Mouse (Mus musculus): ENCODE results near the gene Nup155. TPM values are rescaled to one million over a fixed set of nuclear protein-coding genes. Genes with fewer than 3 reads are reported as not detected.
A peak's percentile ranks its signal among the peaks of the same experiment; 100 is the strongest.
"Not testable (repeated sequence)": the region's sequence is repeated elsewhere in the genome, so short reads cannot be mapped to it uniquely, and the experiment has no call there.

The Nup155 gene
- total RNA-seq (2021): 10 to 100 TPM in 1 of 2 experiments, 1 to 10 TPM in 1; 8.9 to 10.1 TPM

DNA sequence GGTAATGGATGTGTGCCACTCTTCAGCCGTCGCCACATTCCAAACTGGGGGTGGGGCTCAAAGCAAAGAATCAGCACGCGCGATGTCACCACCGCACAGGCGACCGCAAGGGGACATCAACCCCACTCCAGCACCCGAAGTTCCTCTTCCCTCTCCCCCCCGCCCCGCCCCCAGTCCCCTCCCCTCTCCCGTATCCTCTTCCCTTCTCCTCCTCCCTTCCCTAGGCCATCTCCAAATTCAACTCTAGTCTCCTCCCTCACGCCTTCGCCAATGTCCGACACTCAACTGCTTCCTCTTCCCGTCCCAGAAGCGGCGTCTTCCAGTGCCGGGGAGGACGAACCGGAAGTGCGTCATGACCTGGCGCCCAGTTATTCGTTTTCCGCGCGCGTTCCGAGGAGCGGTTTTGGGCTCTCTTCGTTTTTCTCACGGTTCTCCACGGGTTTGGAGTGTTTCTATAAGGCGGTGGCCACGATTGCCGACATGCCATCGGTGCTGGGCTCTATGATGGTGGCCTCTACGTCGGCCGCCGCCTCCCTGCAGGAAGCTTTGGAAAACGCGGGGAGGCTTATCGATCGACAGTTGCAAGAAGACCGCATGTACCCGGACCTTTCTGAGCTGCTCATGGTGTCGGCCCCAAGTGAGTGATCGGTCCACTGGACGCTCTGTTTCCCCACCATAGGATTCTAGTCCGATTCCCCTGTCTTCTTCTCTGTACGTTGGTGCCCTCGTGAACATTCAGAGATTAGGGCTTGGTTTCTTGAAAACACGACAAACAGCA, at the start of gene Nup155:
Gene Nup155 (plus strand): TSS at position 308 of the 778 bp plus-strand sequence.
- intact Hi-C loops (cut with DNase I): loop anchor here (1.0 to 10.0 kb wide), 2 partner anchors 10 to 336 kb away; partner anchors contain the start of genes Nipbl and Wdr70
- peak; percentile 83 for DNase-seq (ENCODE audit: low spot score)

DNA sequence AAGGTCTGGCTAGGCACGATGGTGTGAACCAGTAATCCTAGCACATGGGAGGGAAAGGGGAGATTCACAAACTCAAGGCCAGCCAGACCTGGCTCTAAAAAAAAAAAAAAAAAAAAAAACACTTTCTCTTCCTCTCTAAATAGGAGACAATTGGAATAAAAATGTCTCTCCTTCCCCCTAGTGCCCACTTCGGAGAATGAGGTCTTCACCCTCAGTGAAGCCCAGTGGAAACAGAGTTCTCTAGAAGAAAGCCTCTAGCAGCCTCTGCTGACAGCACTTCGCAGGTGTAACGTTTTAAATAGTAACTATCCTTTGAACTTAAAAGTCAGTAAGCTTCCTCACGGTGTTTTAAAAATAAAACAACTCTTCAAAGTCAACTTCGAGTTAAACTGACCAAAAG, 43.9 kb upstream of the Nup155 start:
- no peak for DNase-seq (ENCODE audit: low spot score)
- intact Hi-C loops (cut with DNase I): no loop called here

DNA sequence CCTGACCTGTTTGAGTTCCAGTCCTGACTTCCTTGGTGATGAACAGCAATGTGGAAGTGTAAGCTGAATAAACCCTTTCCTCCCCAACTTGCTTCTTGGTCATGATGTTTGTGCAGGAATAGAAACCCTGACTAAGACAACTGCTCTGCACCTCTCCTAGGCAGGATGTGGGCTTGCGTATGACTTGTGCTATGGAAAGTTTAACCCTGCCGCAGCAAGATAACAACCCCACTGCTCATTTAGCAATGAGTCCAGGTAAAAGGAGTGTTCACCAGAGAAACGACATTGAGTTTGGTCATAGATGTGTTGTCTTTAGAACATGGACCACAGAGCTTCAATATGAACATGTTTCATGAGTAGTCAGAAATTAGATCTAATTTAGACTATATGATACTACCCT, 35.9 kb upstream of the Nup155 start:
- DNase-seq (ENCODE audit: low spot score); intact Hi-C loops (cut with DNase I): not testable (repeated sequence)

DNA sequence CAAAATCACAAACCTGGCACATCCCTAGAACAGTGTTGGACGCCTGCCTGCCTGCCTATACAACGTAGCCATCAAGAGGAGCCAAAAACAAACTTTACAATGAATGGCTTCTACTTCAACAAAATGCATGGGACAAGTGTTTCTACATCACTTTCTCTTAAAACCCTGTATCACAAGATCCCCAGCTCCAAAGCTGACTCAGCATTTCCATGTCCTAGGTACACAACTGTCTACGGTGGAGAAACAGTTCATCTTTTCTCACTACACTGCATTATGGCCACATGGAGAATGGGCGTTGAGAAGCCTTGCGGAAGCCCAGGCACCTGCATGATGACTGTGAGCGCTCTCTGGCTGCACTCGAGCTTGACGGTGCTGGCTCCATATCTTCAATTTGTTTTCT, 26.9 kb upstream of the Nup155 start:
- no peak for DNase-seq (ENCODE audit: low spot score)
- intact Hi-C loops (cut with DNase I): no loop called here

DNA sequence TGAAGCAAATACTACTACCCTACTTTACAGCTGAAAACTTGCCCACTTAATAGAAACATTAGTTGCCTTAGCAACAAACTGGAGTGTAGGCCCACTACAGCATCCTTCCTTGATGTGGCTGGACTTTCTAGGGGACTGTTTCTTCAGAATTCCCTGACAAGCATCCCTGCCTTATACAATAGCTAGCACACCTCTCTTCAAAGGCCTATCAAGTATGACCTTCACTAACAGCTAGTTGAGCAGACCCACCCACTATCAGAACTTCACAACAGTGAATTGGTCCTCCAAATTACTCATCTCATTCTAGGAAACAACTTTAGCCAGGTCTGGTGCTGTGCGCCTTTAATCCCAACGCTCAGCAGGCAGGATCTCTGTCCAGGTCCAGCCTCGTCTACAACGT, 21.8 kb upstream of the Nup155 start:
- intact Hi-C loops (cut with DNase I): no loop called here
- DNase-seq (ENCODE audit: low spot score): no peak

DNA sequence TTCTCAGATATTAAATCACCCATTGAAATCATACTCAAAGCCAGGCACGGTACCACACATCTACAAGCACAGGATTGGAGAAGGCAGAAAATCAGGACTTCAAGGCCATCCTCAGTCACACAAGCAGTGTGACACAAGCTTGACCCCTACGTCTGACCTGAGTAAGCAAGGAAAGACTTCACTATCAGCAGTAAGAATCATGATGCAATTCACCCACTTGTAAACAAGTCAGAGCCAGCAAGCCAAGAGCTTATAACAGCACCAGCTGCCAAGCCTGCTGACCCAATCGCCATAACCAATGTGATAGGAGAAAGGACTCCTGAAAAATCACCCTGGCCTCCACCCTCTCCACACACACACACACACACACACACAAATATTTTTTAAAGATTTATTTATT, 20.4 kb upstream of the Nup155 start:
- intact Hi-C loops (cut with DNase I): no loop called here
- DNase-seq (ENCODE audit: low spot score): no peak

DNA sequence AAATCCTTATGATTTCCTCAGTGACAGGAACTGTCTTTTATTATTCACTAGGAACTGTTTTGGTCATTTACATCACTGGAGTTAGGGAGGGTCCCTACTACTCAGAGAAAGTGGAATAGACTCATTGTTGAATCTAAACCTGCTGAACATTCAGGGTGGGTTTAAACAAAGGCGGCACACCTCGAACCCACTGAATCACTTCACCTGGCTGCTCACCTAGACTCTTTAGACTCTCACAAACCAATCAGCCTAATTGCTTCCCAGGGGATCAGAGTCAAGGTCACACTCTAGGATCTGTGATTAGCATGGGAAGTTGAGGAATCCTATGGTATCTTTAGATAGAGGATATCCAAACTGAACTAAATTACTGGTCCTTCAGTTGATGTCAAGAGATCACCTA, 18.4 kb upstream of the Nup155 start:
- DNase-seq (ENCODE audit: low spot score): no peak
- intact Hi-C loops (cut with DNase I): loop anchor here (10.0 kb wide), 1 partner anchor 626 kb away; no protein-coding TSS in a partner anchor

DNA sequence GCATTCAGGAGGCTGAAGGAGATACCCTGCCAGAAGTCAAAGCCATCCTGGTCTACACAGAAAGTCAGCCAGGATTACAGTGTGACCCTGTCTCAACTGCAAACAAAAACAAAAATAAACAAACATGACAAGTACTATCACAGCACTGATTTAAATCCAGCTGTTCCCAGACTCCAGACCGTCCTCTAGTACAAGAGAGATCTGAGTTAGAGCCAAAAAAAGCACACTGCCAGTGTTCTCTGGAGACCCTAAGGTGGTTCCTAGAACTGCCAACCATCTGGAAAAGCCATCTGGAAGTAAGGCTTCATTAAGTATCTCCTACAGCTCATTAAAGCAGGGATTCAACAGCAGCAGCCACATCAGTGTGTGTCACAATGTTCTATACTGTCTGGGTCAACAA, 16.4 kb upstream of the Nup155 start:
- intact Hi-C loops (cut with DNase I): loop anchor here (10.0 kb wide), 1 partner anchor 628 kb away; no protein-coding TSS in a partner anchor
- not testable (repeated sequence) for DNase-seq (ENCODE audit: low spot score)

DNA sequence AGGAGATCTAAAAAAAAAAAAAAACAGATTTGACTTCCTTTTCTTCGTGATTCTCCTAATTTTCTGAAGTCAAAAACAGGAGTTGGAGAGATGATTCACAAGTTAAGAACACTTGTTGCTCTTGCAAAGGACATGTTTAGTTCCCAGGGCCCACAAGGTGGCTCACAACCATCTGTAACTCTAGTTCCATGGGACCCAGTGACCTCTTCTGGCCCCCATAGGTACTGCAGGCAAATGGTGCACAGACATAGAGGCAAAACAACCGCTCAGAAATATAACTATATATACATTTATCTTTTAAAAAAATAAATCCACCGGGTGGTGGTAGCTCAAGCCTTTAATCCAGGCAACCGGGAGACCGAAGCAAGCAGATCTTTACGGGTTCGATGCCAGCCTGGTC, 11.2 kb upstream of the Nup155 start:
- DNase-seq (ENCODE audit: low spot score): no peak
- intact Hi-C loops (cut with DNase I): loop anchor here (10.0 kb wide), 1 partner anchor 633 kb away; no protein-coding TSS in a partner anchor

DNA sequence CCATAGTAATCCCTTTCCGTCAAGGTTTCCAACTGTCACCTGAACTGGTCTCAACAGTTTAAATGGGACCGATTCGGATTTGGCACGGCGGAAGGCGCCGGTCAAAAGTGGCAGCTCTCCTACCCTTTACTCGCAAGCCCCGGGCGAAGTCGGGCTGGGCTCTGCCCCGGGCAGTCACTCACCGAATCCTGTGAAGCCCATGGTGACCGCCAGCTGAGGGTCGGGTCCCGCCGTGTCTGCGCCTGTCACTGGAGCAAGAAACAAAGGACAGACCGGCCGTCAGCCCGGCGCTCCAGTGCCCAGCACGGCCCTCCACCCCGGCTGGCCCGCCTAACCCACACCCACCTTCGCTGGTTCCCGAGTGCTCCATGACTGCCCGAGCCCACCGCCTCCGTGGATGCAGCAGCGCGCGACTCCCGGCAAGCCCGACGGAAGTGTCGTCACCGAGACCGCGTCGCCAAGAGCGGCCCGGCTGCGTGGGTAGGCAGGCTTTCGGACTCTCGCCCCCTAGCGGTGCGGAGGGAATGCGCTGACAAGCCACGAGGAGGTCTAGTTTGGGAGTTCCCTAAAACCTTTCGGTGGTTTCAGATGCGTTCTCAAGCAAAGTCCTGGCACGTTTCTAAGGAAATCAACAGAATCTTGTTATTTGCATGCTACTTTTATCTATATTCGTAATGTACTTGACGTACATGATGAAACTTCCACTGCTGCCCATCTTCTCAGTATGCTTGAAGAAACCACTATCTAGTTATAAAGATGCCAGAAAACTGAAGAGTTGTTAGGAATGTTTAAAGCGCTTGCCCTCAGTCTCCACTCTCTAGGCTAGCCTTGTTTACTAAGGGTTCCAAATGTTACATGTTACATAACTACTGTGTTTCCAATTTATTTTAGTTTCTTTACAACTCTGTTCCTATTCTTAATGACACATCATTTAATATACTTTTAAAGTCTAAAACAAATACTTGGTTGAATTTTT, 10.0 kb upstream of the Nup155 start, which contains the start of gene Wdr70:
Gene Wdr70 (minus strand): TSS at position 436 of the 976 bp plus-strand sequence.
- intact Hi-C loops (cut with DNase I): loop anchor here (1.0 to 10.0 kb wide), 2 partner anchors 10 to 634 kb away; partner anchors contain the start of gene Nup155
- peak; percentile 86 for DNase-seq (ENCODE audit: low spot score)

DNA sequence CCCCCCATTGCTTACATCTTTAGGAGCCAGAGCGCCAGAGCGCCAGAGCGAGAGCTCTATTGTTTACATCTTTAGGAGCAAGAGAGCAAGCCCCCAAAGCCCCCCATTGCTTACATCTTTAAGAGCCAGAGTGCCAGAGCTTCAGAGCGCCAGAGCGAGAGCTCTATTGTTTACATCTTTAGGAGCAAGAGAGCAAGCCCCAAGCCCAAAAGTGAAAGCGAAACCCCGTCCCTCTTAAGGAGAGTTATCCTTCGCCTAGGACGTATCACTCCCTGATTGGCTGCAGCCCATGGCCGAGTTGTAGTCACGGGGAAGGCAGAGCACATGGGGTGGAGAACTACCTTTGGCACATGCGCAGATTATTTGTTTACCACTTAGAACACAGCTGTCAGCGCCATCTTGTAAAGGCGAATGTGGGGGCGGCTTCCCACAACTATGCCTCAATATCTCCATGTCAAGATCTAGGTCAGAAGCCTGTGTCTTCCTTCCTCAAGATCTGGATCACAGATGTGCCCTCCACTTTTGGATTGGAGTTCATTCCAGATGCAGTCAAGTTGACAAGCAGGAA, 7.0 kb upstream of the Nup155 start:
- intact Hi-C loops (cut with DNase I): loop anchor here (10.0 kb wide), 1 partner anchor 343 kb away; the partner anchor contains the start of gene Nipbl
- DNase-seq (ENCODE audit: low spot score): not testable (repeated sequence)

DNA sequence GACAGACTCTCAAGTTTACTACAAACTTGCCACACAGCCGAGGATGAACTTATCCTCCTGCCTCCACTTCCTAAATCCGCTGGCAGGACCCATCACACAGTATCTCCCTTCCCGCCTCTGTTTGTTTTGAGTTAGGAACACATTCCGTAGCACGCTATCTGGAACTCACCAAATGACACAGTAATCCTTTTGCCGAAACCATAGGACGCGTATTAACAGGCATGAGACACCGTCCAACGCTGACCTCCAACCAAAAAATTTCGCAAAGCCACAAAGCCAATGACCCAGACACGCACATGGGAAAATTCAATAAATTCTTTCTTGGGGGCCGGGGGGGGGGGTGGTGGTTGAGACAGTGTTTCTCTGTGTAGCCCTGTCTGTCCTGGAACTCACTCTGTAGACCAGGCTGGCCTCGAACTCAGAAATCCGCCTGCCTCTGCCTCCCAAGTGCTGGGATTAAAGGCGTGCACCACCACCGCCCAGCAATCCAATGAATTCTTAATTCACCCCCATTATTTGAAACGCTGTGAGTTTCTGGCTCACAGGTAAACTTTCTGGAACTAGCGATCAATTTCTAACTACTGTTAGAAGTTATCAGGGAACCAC, 610 bp upstream of the Nup155 start:
- no peak for DNase-seq (ENCODE audit: low spot score)

DNA sequence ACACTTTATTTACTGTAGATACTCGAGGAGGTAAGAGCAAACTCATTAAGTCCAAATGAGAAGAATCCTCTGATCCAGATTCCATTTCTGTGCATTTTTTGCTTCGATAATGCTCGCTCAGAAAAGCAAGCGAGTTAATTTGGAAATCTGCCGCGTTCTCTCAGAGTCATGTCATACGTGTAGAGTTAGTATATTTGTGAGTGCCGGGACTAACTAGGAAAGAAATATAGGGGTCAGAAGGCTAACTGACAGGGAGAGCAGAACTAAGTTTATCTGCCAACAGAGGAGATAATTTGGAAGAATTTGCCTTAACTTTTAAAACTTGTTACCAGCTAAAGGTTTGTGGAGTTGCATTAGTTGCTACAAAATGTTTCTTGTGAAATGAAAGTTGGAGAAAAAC, 709 bp downstream of the Nup155 start:
- intact Hi-C loops (cut with DNase I): loop anchor here (1.0 to 10.0 kb wide), 2 partner anchors 10 to 335 kb away; partner anchors contain the start of genes Nipbl and Wdr70
- no peak for DNase-seq (ENCODE audit: low spot score)

More for the DNA sequence above, 610 bp upstream of the Nup155 start:
- intact Hi-C loops (cut with DNase I): loop anchor here (10.0 kb wide), 1 partner anchor 336 kb away; the partner anchor contains the start of gene Nipbl

DNA sequence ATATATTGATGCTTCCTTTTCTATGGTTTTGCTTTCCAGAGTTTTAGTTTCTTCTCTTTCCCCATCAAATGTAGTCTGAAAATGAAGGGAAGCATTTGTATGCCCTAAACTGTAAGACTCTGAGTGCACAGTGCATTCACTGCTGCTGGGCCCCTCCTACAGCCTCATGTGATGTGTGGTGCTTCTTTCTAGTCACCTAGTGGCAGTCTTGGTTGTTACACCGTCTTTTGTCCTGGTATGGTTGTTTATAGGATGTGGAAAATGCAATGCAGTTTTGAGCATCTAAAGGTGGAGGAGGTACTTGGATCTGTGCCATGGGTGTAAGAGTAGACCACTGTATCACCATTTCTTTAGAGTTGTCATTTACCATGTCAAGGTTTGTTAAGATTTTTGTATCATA, 20.2 kb downstream of the Nup155 start:
- no peak for DNase-seq (ENCODE audit: low spot score)
- intact Hi-C loops (cut with DNase I): no loop called here

DNA sequence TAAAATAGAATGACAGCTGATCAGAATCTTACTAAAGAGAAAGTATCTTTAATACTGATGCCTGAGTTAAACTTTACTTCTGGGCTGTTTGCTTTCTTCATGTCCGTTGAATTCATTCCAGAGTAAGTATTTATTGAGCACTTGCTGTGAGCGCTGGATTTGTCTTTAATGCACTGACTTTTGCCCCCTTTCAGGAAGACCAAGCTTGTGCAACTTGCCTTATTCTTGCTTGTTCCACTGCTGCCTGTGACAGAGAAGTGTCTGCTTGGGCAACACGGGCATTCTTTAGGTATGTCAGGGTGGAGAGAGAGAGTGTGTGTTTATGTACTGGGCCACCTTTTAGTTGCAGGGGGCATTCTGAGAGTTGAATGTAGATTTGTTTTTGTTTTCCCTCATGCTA, 22.2 kb downstream of the Nup155 start:
- intact Hi-C loops (cut with DNase I): no loop called here
- no peak for DNase-seq (ENCODE audit: low spot score)

DNA sequence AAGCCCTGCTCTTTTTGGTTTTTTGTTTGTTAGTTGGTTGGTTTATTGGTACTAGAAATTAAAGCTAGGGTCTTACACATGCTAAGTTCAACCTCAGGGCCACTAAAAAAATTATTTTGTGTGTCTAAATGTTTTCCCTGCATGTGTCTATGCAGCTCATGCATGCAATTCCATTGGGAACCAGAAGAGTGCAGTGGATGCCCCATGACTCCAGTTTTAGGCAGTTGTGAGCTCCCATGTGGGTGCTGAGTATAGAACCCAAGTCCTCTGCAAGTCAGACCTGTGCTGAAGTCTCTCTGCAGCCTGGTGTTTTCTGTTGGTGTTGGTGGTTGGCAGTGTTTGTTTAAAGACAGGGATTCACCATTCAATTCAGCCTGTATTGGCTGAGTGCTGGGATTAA, 22.7 kb downstream of the Nup155 start:
- intact Hi-C loops (cut with DNase I): no loop called here

DNA sequence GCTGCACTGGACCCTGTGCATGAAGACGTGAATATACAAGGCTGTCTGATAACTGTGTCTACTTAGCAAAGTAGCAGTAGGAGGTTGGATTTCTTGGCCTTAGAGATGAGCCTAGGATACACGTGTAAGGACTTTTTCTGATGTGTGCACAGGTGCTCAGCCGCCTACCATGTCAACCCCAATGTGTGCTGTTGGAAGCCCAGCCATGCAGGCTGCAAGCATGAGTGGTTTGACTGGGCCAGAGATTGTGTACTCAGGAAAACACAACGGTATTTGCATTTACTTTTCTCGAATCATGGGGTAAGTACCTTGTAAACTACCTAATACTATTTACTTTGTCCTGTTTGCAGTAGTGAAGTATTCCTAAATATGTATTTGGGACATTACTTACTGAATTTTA, 26.5 kb downstream of the Nup155 start:
- intact Hi-C loops (cut with DNase I): no loop called here
- no peak for DNase-seq (ENCODE audit: low spot score)

More for the DNA sequence above, 22.7 kb downstream of the Nup155 start:
- DNase-seq (ENCODE audit: low spot score): no peak

DNA sequence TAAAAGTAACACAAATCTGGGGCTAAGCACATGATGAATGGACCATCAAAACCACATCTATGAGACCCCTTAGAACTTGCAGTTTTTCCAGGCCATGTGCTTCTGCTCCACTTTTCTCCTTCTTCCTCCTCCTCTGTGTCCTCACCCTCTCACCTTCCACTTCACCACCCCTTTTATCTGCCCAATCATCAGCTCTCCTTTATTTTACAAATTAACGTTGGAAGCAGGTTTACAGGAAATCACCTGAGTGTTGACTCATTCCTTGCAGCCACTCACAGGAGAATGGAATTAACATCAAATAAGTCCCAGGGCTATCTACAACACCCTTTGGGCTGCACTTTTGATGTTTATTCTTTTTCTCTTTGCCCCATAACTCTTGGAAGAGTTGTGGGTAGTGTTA, 52.8 kb downstream of the Nup155 start:
- intact Hi-C loops (cut with DNase I): no loop called here
- no peak for DNase-seq (ENCODE audit: low spot score)

DNA sequence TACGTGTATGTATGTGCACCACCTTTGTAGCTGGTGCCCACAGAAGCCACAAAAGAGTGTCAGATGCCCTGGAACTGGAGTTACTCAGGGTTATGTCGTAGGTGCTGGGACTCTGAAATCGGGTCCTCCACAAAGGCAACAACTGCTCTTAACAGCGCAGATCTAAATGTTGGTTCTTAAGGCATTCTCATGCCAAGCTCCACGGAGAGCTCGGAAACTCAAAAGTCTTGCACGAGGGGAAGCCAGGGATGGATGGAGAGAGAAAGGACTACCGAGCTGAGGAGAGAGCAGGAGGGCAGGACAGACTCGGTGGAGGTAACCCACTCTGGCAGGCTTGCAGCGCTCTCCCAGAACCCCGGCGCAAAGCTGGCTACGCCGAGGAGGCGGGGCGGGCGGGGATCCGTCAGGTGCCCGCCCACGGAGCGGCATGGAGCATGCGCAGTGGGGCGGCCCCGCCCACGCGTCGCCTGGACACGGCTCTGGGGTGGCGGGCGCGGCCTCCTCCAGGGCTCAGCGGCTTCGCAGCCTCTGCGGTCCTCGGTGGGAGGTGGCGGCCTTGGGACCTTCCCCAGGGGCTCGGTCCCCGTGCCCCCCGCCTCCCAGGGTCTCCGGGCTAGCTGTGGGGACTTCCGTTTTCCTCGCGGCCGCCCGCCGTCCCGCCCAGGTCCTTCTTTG, 59.7 kb downstream of the Nup155 start, which contains the start of gene Cplane1:
Gene Cplane1 (plus strand): TSS at position 516 of the 675 bp plus-strand sequence.
- peak; percentile 79 for DNase-seq (ENCODE audit: low spot score)
- intact Hi-C loops (cut with DNase I): no loop called here

Data from heart, postnatal 25 days (tissue).